Mouse (Mus musculus) natural killer cell, adult 2 months (primary cell): Measurements from ENCODE around the gene Hoxa10.

Source experiments
- DNase-seq, 2 experiments: peaks; one replicate each; pipeline ENCODE4 v3.0.0; 2022; ENCODE audit warnings: low spot score in 2 of 2

Hoxa10 gene

DNA sequence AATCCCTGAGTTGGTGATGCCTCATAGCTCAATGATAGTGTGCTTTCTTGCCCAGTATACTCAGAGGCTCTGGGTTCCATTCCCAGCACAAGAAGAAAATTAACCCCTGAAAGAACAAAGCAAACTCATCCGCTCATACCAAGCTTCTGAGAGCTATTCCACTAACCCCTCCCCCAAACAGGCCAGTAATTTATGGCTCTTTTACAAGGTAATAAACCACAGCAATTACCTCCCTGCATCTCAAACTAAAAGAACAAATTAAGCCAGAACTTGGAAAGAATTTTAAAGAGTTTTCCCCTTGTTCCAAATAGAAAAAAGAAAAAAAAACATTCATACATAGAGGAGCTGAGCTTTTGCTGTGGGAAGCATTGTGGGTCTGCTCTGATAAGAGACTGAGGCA, 57.9 kb downstream of the Hoxa10 start:
- no peak for DNase-seq

DNA sequence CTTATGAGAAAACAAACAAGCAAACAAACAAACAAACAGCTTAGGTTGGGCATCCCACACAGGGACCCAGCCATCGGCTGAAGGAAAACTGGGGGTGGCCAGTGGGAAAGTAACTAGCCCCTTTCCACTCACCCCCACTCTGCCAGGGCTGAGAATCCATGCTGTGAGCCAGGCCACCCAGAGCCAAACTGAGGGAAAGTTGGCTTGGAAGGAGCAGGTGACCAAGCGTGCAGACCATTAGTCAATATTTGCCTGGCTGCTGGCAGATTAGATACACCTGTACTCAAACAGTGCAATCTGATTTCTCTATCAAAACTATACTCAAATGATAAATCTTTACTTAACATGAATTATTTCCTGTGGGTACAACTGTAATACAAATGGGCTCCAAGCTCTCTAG, 58.6 kb downstream of the Hoxa10 start:
- no peak for DNase-seq
